Mouse (Mus musculus) ES-E14 (cell line): ENCODE measurements around the gene Rara.

ENCODE experiments used
- CHD2 ChIP-seq: IDR thresholded peaks from 2 replicates; pipeline ENCODE4 v1.6.1; 2014; ENCODE audit warnings: mild to moderate bottlenecking, low read depth, low read length, inconsistent platforms
- HCFC1 ChIP-seq: IDR thresholded peaks from 2 replicates; pipeline ENCODE4 v1.6.1; 2012; ENCODE audit warnings: low read length, inconsistent platforms, borderline replicate concordance; ENCODE audit not compliant: insufficient read depth
- MAFK ChIP-seq: IDR thresholded peaks from 2 replicates; pipeline ENCODE4 v1.6.1; 2014; ENCODE audit warnings: mild to moderate bottlenecking, low read depth, low read length, inconsistent platforms; ENCODE audit not compliant: insufficient read depth
- ZC3H11A ChIP-seq: IDR thresholded peaks from 2 replicates; pipeline ENCODE4 v1.6.1; 2012; ENCODE audit warnings: low read depth, mild to moderate bottlenecking, inconsistent platforms, low read length, borderline replicate concordance

- TF ChIP-seq ZC3H11A = no peak
- TF ChIP-seq HCFC1 = no peak
- TF ChIP-seq CHD2 = no peak
- TF ChIP-seq MAFK = no peak
Observed at GRCm38 (mm10) chr11:98902621-98903245, 24.9 kb upstream of the Rara start.
